9 mouse cellular contexts compared by ENCODE assay signal in genomic region chrX:141721725-141722124, GRCm38 (mm10). TPM values are rescaled to one million over a fixed set of nuclear protein-coding genes. Genes with fewer than 3 reads are reported as not detected.
DNase-seq lines count a peak whose midpoint lies in the region; ATAC-seq and TF ChIP-seq lines count a peak whose summit lies in the region.
"Had no signal": no experiment of that assay in that cellular context is flagged by ENCODE, and none has a peak within 500 bp of the region (broad histone marks: within the 10 kb centered on the region; RNA-seq: fewer than 3 reads in every experiment).

No protein-coding gene starts in this region.

- no peak for TF ChIP-seq CTCF in olfactory bulb, adult 2 months (IDR thresholded peaks at IDR 0.05; ENCODE audit: insufficient read depth, low read depth, low read length)

- H3K36me3 ChIP-seq in heart, embryonic 15.5 days = no peaks in the 10 kb centered on the region
- no peaks in the 10 kb centered on the region for H3K36me3 ChIP-seq in limb, embryonic 15.5 days

- H3K4me1 ChIP-seq in heart, embryonic 15.5 days (replicated peaks) = peaks cover 17% of the 10 kb centered on the region
- peaks cover 13% of the 10 kb centered on the region for H3K4me1 ChIP-seq in limb, embryonic 15.5 days
- peaks cover 21% of the 10 kb centered on the region; the same call in 1 of the 2 replicates for H3K4me1 ChIP-seq in olfactory bulb, adult 2 months (ENCODE audit: control insufficient read depth, insufficient read depth, low read length)

- peaks cover 65% of the 10 kb centered on the region for H3K27me3 ChIP-seq in heart, embryonic 15.5 days
- peaks cover 68% of the 10 kb centered on the region for H3K27me3 ChIP-seq in limb, embryonic 15.5 days
- H3K27me3 ChIP-seq: CH12.LX had no signal

- no peak overlapping the region for H3K9ac ChIP-seq in heart, embryonic 15.5 days
- H3K9ac ChIP-seq in limb, embryonic 15.5 days = no peak overlapping the region

- peak overlapping the region; percentile 47 for H3K4me3 ChIP-seq in heart, embryonic 15.5 days
- peak overlapping the region; percentile 37 for H3K4me3 ChIP-seq in limb, embryonic 15.5 days
- H3K4me3 ChIP-seq in olfactory bulb, adult 2 months (ENCODE audit: insufficient read depth, low read depth, low read length) = peak overlapping the region; percentile 30

- no peaks in the 10 kb centered on the region for H3K9me3 ChIP-seq in heart, embryonic 15.5 days (replicated peaks)
- no peaks in the 10 kb centered on the region for H3K9me3 ChIP-seq in limb, embryonic 15.5 days

- no peak for TF ChIP-seq POLR2A in olfactory bulb, adult 2 months (IDR thresholded peaks at IDR 0.05; ENCODE audit: insufficient read depth, low read depth, low read length)

- DNase-seq in gastrocnemius, postnatal 10 days = peak; percentile 5
- no peak for DNase-seq in gastrocnemius, postnatal 25 days
- peak; percentile 3 for DNase-seq in WW6 (ENCODE audit: low read depth, low spot score)
- DNase-seq in thymus, postnatal 25 days = no peak
- no peak for DNase-seq in urinary bladder, postnatal 36 days (ENCODE audit: low spot score in 2 of 2)

- WGBS in heart, embryonic 15.5 days = 12% methylated on average over 28 of the region's 33 CpGs
- WGBS in limb, embryonic 15.5 days = 13% methylated on average over 32 of the region's 33 CpGs
- 11% methylated on average over 33 of the region's 33 CpGs for WGBS in olfactory bulb, adult 2 months

- peak overlapping the region; percentile 71 for H3K4me2 ChIP-seq in heart, embryonic 15.5 days
- peak overlapping the region; percentile 50 for H3K4me2 ChIP-seq in limb, embryonic 15.5 days

- ATAC-seq in heart, embryonic 15.5 days (replicated peaks; ENCODE audit: insufficient number of reproducible peaks, insufficient read depth, low FRiP score, low read depth) = no peak
- no peak for ATAC-seq in limb, embryonic 15.5 days (ENCODE audit: insufficient number of reproducible peaks, low FRiP score, low TSS enrichment, low read depth)

- H3K27ac ChIP-seq in heart, embryonic 15.5 days = no peak overlapping the region
- H3K27ac ChIP-seq in limb, embryonic 15.5 days = no peak overlapping the region
- H3K27ac ChIP-seq in olfactory bulb, adult 2 months (ENCODE audit: insufficient read depth, low read depth, low read length) = no peak overlapping the region

RNA-seq across cellular contexts. Expression of gene Irs4, which starts 3.3 kb away (rescaled TPM):
- total RNA-seq in gastrocnemius, postnatal 10 days (2021) = not detected
- not detected for total RNA-seq in gastrocnemius, postnatal 25 days (2021)
- 0.05 TPM in 1 of 2 replicates, not detected in the other for polyA plus RNA-seq in heart, embryonic 15.5 days (2015; fragmentation: Nextera tagmentation; extraction: Ambion mirVana)
- polyA plus RNA-seq in limb, embryonic 15.5 days (2015; fragmentation: Nextera tagmentation; extraction: Ambion mirVana) = 0.04 and 0.07 TPM in 2 replicates
- polyA plus RNA-seq in olfactory bulb, adult 2 months (2012; ENCODE audit: insufficient read depth, insufficient read length, low replicate concordance, missing spikeins) = not detected in 2 replicates
- total RNA-seq: CH12.LX had no signal

Comparison
In these comparisons a context has a peak if more than half of its experiments do, and no peak if none do; other contexts are left out.
1. DNase-seq: peak in gastrocnemius, postnatal 10 days (single experiment) and WW6 (single experiment); none in gastrocnemius, postnatal 25 days (single experiment), thymus, postnatal 25 days (single experiment) and urinary bladder, postnatal 36 days (0 of 2).
2. Peak in every context shown above with its lines, with median percentiles within 50 percentile points of each other: H3K4me3 ChIP-seq.